Mouse (Mus musculus) kidney, adult 8-10 months (tissue): Measurements from ENCODE around the gene Chrna9.

Source experiments
- DNase-seq, 2 experiments: peaks; one replicate each; pipeline ENCODE4 v3.0.0; 2022

Chrna9 gene

GRCm38 (mm10) chr5:66015449-66015961, 80.8 kb downstream of the Chrna9 start:
- no peak for DNase-seq

- DNase-seq = no peak
These were observed 92.1 kb downstream of the Chrna9 start for GRCm38 (mm10) chr5:66026796-66027195.
